Mouse (Mus musculus): ENCODE measurements around the gene Nomo1. TPM values are rescaled to one million over a fixed set of nuclear protein-coding genes. Genes with fewer than 3 reads are reported as not detected.

Nomo1 gene
- total RNA-seq, 1 experiment from 2014 or later, result 60.0 TPM

DNA sequence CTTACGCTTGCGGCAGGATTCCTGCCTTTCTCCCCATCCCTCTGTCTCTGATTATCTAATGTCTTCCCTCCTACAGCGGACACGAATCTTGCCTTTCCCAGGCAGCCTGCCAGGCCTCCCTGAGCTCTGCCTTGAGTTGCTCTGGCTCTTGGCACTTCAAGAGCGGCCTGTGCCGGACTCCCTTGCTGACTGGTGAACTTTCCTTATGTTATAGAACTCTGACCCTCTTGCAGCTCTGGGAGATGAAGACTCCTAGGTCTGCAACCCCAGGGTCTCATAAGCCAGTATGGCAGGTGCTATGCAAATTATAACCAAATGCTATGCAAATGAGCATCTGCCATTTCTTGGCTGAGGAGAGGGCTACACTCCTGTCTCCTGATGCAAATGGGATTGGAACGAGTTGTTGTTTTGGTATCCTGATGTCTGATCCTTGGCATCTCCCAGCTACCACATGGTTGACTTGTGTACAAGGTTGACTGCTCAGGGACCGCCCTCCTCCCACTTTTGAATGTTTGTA, 69.6 kb downstream of the Nomo1 start:
- no peak for DNase-seq

DNA sequence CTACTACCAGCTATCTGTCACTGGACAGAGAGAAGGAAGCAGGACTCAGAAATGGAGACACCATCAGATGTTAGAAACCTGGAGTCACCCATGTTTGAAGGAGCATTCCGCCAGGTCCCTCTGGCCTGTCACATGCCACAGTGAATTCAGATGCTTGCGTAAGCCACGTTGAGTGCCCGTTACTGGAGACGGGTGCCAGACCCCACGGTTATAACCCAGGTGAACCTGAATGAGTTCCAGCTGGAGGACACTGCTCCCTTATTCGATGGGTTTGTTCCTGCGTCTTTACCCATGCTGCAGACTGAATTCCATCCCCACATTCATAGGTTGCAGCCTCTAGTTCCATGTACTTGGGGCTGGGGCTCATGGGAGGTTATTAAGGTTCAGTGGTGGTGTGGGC, 70.3 kb downstream of the Nomo1 start:
- no peak for DNase-seq

DNA sequence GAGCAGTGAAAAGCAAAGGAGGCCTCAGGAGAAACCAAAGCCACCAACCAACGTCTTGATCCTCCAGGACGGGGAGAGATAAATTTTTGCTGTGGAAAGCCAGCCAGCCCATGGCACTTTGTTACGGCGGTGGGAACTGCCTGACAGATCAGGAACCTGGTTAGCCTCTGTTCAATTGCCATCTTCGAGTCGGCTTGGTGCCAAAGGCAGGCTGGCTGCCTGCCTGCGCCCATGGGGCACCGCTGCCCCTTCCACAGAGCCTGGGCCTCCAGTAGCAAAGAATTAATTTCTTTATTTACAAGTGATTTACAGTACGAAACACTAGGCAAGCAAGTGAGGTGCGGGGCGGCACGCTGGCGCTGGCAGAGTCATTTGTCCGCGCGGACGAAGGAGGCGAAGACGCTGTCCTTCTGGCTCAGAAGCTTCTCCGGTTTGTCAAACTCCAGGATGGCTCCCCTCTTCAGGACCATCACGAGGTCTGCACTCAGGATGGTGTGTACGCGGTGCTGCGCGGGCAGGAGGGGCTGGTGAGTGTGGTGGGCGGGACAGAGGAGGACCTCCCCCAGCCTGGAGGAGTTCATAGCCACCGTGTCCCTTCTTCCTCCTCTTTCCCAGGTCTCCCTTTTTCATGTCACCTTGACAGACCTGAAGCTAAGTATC, 70.9 kb downstream of the Nomo1 start:
- DNase-seq, result no peak

DNA sequence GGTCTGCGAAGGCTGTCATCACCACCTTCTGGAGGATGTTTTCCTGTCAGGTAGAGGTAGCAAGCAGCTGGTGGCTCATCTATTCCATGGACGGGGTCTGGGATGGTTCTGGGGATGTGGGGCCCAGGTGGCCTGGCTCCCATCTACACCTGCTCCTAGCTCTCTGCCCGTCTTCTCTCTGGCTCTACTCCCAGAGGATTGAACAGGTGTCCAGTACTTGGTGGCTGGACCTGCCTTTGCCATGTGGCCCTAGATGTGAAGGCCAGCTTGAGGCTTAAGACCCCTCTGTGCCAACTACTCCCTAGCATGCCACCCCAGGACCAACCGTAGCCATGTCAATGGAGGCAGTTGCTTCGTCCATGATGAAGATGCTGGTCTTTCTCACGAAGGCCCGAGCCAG, 72.0 kb downstream of the Nomo1 start:
- no peak for DNase-seq

DNA sequence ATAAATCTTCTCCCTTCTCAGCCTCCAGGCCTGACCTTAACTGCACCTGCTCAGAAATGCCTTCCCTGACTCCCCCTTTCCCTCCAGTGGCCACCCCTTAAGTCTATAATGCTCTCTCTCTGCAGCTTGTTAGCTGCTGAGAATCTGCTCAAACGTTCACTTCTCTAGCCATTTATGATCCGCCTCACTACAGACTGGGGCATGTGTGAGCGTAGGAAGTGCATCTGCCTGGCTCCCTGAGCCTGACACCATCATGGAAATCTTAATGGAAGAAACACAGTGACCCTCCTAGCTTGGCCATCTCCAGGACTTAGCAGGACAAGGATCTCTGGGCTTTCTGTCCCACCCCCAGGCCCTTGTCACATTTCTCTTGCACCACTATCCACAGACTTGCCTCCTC, 76.6 kb downstream of the Nomo1 start:
- no peak for DNase-seq

DNA sequence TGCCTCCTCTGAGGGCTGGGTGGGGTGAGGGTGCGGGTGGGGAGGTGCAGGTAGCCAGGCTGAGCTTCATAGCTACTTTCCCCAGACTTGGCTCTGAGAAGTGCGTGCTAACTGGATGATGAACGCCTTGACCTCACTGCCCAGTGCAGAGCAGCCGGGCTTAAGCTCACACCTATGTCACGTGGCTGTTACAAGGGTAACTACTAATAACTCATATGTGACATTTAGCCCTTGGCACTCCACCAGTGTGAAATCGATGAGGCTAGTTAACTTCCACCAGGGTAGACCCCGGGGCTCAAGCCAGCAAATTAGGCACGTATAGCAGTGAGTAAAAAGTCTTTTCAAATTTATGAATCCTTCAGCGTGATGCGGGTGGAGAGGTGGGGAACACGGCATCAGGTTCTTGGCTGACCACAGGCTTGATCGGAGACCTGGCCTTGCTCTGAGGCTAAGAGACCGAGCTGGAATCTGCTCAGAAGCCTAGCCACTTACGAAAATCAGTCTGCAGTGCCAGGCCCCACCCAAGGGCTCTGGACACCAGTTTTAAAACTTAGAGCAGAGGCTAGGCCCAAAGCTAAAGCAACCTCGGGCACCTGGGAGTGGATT, 77.8 kb downstream of the Nomo1 start:
- DNase-seq, result no peak

DNA sequence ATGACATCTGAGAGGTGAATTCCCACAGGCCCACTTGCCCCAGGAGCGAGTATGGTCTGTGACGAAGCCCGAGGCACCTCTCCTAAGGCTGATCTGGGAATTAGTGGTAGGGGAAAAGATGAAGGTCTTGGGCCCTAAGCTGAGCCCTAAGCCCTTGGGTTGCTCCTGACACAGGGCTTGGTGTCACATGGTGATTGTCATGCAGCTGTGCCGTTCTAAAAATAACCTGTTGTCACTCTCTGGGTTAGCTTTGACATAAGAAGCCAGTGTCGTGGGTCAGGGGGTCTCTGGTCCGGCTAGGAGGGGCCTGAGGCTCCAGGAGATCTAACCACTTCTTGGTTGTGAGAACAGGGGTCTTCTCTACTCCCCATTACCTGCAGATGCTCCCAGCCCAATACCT, 78.4 kb downstream of the Nomo1 start:
- DNase-seq, result no peak

DNA sequence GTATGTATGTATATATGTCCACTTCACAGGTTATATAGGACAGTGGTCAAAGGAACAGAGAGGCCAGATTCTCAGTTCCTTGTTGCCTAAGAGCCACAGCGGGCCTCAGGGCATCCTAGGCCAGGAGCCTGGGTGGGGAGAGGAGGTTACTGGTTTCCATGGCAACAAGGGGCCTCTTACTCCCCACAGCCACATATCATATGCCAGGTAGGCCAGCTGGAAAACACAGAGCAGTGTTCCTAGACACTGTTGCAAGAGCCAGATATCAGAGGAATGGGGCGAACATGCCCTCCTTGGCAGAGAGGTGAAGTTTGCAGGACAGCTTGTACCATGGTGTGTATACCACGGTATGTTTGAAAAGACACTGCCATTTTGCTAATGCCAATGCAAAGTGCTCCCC, 79.9 kb downstream of the Nomo1 start:
- no peak for DNase-seq

DNA sequence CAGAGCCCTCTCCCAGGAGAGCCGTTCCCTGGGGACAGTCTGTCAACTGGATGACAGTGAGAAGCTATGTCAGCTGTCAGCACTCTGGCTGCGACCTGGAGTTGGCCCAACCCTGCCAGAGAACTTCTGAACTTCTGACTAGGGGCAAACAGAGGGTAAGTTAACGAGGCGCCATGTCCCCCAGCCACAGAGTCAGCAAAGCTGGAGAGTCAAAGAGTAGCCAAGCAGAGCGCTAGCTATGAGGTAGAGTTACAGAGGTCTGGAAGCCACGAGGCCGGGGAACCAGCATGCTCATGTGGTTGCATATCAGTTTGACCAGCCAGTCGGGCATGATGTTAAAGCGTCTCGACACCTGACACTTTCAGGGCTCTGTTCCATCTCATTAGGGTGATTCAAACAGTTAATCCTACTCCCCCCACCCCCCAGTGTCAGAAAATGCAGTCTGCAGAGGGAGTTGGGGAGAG, 82.7 kb downstream of the Nomo1 start:
- DNase-seq, result no peak

DNA sequence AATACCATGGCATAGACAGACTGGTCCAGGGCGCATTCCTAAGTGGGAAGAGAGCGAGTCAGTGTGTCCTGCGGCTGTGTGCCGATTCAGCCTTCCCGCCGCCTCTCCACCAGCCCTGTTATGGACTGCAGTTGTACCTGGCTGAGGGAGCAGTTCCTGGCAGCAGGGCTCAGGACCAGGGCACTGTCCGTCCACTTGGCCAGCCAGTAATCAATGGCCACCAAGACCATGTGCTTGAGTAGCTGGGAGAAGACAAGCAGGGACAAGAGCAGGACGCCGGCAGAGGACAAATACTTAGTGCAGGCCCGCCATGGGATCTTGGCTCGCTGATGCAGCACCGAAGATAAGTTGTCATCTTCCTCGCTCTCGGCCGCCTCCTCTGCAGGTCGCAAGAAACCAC, 83.5 kb downstream of the Nomo1 start:
- no peak for DNase-seq

DNA sequence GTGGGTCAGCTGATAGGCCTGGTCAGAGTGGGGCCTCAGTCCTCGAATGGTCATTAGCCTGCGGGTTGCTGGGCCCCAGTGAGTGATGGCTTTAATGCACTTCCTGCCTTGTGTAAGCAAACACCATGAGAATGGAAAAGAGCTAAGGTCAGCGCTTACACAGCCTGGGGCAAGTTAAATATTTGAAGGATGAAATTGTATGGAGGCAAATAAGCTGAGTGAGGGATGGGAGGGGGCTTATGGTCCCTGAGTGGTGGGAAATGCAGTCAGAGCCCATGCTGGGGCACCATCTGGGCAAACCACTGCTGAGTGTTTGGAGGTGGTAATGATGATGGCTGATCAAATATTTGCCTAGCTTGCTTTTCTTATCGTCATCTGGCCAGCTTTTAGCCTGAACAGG, 89.5 kb downstream of the Nomo1 start:
- DNase-seq, result no peak

DNA sequence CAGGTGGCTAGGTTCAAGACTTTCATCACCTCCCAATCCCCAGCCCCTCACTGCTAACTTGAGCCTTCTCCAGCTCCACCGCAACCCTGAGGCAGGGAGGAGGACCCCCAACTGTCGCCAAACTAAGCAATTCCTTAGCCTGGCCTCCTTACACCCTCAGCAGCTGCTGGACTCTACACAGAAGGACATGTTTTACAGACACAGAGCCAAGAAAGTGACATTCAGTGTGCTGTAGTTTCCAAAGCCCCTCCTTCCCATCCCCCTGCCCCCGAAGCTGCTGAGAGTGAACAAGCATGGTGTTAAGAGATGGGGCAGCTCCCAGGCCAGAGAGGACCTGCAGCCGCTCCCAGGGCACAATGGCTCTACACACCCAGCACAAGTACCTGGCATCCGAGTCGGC, 91.0 kb downstream of the Nomo1 start:
- no peak for DNase-seq

DNA sequence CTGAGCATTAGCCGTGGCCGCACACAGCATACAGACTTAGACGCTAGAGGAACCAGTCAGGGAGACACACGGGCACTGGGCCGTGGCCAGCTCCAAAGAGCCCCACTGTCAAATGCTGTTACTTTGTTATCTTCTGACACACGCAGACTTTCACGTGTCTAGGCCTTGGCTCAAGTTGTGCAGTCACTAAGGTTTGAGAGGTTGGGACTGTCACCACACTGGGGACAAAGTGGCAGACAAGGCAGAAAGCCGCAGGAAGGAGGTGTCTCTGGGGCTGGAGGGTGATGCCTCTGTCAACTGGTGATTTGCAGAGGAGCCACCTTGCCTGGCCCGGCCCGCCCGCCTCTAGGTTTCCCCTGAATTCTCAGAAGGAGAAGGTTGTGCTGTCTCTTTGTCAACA, 91.8 kb downstream of the Nomo1 start:
- no peak for DNase-seq

DNA sequence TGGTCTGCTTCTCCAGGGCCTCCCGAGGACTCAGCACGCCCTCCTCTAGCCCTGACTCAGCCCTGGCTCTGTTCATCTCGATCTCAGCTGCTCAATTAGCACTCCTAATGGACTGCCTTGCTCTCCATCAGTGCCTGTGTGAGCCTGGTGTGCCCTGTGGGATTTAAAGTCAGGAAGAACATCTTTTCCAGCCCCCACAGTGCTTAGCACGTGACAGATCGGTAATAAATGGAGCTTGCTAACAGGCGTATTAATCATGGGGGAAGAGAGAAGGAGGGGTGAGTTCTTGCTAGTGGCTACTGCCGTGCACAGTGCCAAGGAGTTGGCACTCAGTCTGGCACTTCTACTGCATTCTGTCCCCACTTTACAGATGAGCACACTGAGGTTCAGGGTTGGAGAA, 94.7 kb downstream of the Nomo1 start:
- no peak for DNase-seq

DNA sequence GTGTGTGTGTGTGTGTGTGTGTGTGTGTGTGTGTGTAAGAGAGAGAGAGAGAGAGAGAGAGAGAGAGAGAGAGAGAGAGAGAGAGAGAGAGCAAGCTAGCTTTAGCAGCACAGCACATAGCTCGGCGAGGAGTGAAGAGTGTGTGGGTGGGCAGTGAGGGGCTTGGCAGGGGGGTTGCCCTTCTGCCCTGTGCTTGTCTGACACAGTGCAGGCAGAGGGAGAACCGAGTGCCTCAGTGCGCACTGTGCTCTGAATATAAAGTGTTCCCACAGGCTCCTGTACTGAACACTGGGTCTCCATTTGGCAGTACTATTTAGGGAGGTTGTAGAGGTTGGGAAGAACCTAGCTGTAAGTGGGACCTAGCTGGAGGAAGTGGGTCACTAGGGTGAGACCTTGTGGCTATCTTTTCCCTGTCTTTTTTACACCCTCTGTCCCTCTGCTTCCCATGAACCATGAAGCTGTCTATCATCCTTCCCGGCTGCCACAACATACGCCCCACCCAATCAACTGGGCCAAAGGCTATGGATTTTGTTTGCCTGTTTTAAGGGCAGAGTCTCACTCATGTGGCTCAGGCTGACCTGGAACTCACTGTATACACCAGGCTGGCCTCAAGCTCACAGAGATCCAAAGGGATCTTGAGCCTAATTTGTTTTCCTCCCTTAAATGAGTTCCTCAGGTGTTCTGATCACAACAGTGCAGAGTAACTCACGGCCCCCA, 96.1 kb downstream of the Nomo1 start:
- no peak for DNase-seq

DNA sequence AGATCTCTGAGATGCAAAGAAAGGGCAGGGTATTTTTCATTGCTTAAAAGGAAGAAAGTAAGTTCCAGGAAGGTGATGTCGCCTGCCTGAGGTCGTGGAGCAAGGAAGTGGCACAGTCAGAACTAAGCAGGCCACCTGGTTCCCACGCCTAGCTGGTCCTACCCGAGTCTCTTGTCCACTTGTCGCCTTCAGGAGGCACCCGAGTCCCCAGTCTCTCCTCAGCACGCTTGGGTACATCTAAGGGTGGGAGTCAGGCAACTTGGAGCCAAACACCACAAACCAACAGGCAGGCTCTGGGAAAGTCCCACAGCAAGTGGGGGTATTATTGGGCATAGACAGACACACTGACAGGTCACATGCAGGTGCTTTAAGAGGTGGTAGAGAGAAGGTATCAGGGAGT, 97.2 kb downstream of the Nomo1 start:
- no peak for DNase-seq

DNA sequence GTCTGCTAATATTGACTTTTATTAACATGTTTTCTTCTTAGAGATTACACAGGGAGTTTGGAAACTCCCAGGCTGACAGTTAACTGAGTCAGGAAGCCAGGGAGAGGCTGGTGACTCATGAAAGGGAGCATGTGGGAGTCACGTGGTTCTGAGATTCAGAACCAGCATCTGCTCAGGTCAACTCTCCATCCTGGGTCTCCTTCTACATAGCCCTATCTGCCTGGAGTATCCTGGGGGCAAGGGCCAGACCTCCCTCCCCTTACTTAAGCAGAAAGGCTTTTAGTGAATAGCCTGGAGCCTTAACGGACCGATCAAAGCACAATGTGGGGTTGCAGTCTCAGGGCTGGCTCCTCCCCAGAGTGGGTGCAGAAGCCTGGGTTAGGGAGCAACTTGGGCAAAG, 97.8 kb downstream of the Nomo1 start:
- no peak for DNase-seq

DNA sequence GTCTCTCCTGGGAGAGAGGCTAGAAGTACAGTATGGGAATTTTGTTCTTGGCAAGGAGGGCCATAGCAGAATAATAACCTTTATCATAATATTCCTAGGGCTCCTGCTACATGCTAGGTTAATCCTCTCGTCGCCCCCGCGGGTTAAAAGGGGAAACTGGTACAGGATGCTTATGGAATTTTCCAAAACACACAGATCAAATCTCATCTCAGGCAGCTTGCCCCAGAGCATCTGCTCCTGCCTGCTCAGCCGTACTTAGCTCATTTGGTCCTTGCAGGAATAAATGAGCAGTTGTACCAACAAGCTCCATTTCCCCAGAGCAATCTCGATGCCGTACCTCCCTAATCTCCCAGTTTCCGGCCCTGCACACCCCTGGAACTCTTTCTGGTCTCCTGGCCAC, 98.3 kb downstream of the Nomo1 start:
- DNase-seq, result no peak

DNA sequence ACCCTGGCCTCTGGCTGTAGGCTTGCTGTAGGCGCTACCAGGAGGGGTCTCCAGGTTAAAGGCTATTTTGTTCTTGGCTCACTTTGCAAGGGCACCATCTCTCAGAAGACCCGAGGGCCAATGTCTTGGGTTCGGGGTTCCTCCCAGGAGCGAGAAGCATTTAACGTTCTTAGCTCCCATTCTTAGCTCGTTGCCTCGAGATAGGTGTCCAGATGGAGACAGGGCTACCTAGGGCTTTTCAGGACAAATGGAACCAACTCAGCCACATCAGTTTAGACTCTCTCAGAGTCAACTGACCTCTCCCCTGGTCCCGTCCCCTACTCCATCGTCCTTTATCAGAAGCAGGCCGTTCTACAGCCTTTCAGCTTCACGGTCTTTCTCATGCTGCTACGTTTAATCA, 98.7 kb downstream of the Nomo1 start:
- no peak for DNase-seq

Data from adrenal gland, postnatal 25 days (tissue).